Mouse (Mus musculus) olfactory bulb, adult 2 months (tissue): ENCODE data around the gene Prkaca.

Experiments
- CTCF ChIP-seq: fragments of 200-500 bp; IDR thresholded peaks from 2 replicates; pipeline ENCODE4 v1.5.1; 2012; ENCODE audit warnings: low read depth, mild to moderate bottlenecking, low read length, moderate library complexity; ENCODE audit not compliant: insufficient read depth
- POLR2A ChIP-seq: fragments of 200-500 bp; IDR thresholded peaks from 2 replicates; pipeline ENCODE4 v1.6.1; 2012; ENCODE audit warnings: mild to moderate bottlenecking, low read depth, low read length, moderate library complexity; ENCODE audit not compliant: insufficient read depth

DNA sequence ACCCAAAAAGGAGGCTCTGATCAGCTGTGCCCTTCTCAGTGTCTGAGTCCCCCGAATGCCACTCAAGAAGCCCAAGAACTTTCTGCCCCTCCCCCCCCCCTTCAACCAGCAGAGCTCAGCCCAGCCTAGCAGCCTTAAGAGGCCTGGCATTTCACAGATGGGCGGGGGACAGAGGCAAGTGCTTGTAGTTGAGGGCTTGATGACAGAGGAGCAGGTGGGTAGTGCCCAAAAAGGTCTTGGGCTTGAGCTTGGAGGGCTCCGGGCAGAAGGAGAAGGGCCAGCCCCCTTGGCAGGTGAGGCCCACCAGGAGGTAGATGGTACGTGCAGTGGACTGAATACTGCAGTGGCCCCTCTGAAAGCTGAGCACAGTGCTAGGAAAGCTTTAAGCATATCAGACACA, 1.7 kb downstream of the Prkaca start:
- TF ChIP-seq POLR2A (no peak), CTCF (no peak)
